In genomic region chr16:21881181-21881580, GRCm38 (mm10) we compare ENCODE assay signal across 10 mouse cellular contexts.
DNase-seq lines count a peak whose midpoint lies in the region; ATAC-seq and TF ChIP-seq lines count a peak whose summit lies in the region.
"Had no signal": no experiment of that assay in that cellular context is flagged by ENCODE, and none has a peak within 500 bp of the region (broad histone marks: within the 10 kb centered on the region; RNA-seq: fewer than 3 reads in every experiment).

No protein-coding gene starts in this region.

- H3K9me3 ChIP-seq in forebrain, embryonic 16.5 days (ENCODE audit: control insufficient read depth, low read length), result no peaks in the 10 kb centered on the region
- no peaks in the 10 kb centered on the region for H3K9me3 ChIP-seq in midbrain, embryonic 16.5 days (replicated peaks; ENCODE audit: control insufficient read depth, low read length, poor library complexity, severe bottlenecking)
- H3K9me3 ChIP-seq: liver, embryonic 12.5 days had no signal

- peak overlapping the region; percentile 77 for H3K27ac ChIP-seq in forebrain, embryonic 16.5 days (ENCODE audit: low read length)
- H3K27ac ChIP-seq in midbrain, embryonic 16.5 days (ENCODE audit: low read length), result peak overlapping the region; percentile 71
- no peak overlapping the region for H3K27ac ChIP-seq in heart, adult 2 months
- H3K27ac ChIP-seq: liver, embryonic 12.5 days had no signal

- no peaks in the 10 kb centered on the region for H3K27me3 ChIP-seq in forebrain, embryonic 16.5 days (replicated peaks; ENCODE audit: control insufficient read depth, insufficient read depth, low read length)
- H3K27me3 ChIP-seq in midbrain, embryonic 16.5 days (ENCODE audit: control insufficient read depth, insufficient read depth, low read depth, low read length), result no peaks in the 10 kb centered on the region
- H3K27me3 ChIP-seq in heart, adult 2 months (ENCODE audit: control insufficient read depth, insufficient read depth, low read length), result no peaks in the 10 kb centered on the region
- H3K27me3 ChIP-seq: liver, embryonic 12.5 days had no signal

- no peak for TF ChIP-seq CTCF in heart, adult 2 months (IDR thresholded peaks at IDR 0.05)

- TF ChIP-seq EP300 in heart, adult 2 months (IDR thresholded peaks at IDR 0.05; ENCODE audit: insufficient read depth, low read depth, low read length), result no peak

- H3K9ac ChIP-seq in forebrain, embryonic 16.5 days (replicated peaks; ENCODE audit: low read depth, low read length), result no peak overlapping the region
- peak overlapping the region; percentile 6; the same call in 1 of the 2 replicates for H3K9ac ChIP-seq in midbrain, embryonic 16.5 days (ENCODE audit: low read depth, low read length)
- no peak overlapping the region for H3K9ac ChIP-seq in heart, adult 2 months (ENCODE audit: low read depth, low read length)
- H3K9ac ChIP-seq: liver, embryonic 12.5 days had no signal

- peak overlapping the region; percentile 23 for H3K4me2 ChIP-seq in forebrain, embryonic 16.5 days (ENCODE audit: low read length)
- peak overlapping the region; percentile 16; the same call in 1 of the 2 replicates for H3K4me2 ChIP-seq in midbrain, embryonic 16.5 days (ENCODE audit: low read length)
- H3K4me2 ChIP-seq: liver, embryonic 12.5 days had no signal

- no peaks in the 10 kb centered on the region for H3K36me3 ChIP-seq in forebrain, embryonic 16.5 days (ENCODE audit: control insufficient read depth, insufficient read depth)
- no peaks in the 10 kb centered on the region for H3K36me3 ChIP-seq in midbrain, embryonic 16.5 days (ENCODE audit: control insufficient read depth, insufficient read depth, low read length)
- H3K36me3 ChIP-seq in heart, adult 2 months (ENCODE audit: control insufficient read depth, insufficient read depth, low read length), result no peaks in the 10 kb centered on the region
- H3K36me3 ChIP-seq: liver, embryonic 12.5 days had no signal

- intact Hi-C loops in left cerebral cortex, postnatal 4 days (cut with DNase I), result no loop called here
- intact Hi-C loops in heart, adult 2 months (cut with DNase I), result no loop called here

- peaks cover 12% of the 10 kb centered on the region for H3K4me1 ChIP-seq in forebrain, embryonic 16.5 days (replicated peaks; ENCODE audit: control insufficient read depth, insufficient read depth, low read length)
- peaks cover 10% of the 10 kb centered on the region for H3K4me1 ChIP-seq in midbrain, embryonic 16.5 days (ENCODE audit: control insufficient read depth, insufficient read depth, low read length)
- no peaks in the 10 kb centered on the region for H3K4me1 ChIP-seq in heart, adult 2 months (ENCODE audit: control insufficient read depth, insufficient read depth, low read length)
- H3K4me1 ChIP-seq: liver, embryonic 12.5 days had no signal

- peak; percentile 80 for ATAC-seq in cerebellum, adult (ENCODE audit: insufficient number of reproducible peaks, low FRiP score, low TSS enrichment)
- peak; percentile 91 for ATAC-seq in forebrain, embryonic 16.5 days
- ATAC-seq in midbrain, embryonic 16.5 days, result peak; percentile 68; the same call in 1 of the 2 replicates
- ATAC-seq: liver, embryonic 12.5 days had no signal

- H3K79me2 ChIP-seq in heart, adult 2 months (replicated peaks; ENCODE audit: control insufficient read depth, insufficient read depth, low read length), result no peaks in the 10 kb centered on the region

- WGBS in forebrain, embryonic 16.5 days, result 9% methylated on average over 6 of the region's 6 CpGs
- WGBS in midbrain, embryonic 16.5 days, result 32% methylated on average over 6 of the region's 6 CpGs
- 35% methylated on average over 6 of the region's 6 CpGs for WGBS in heart, adult 2 months

- no peak for TF ChIP-seq POLR2A in heart, adult 2 months (IDR thresholded peaks at IDR 0.05; ENCODE audit: insufficient read depth, low read depth, low read length)

- H3K4me3 ChIP-seq in forebrain, embryonic 16.5 days (replicated peaks; ENCODE audit: low read length), result no peak overlapping the region
- no peak overlapping the region for H3K4me3 ChIP-seq in midbrain, embryonic 16.5 days (ENCODE audit: low read depth, low read length)
- no peak overlapping the region for H3K4me3 ChIP-seq in heart, adult 2 months
- H3K4me3 ChIP-seq: erythroblast, embryonic 14.5 days; liver, embryonic 12.5 days had no signal

- peak; percentile 85 for DNase-seq in left cerebral cortex, postnatal 4 days
- no peak for DNase-seq in left cerebral cortex, adult 11 months (ENCODE audit: low spot score)
- no peak for DNase-seq in heart, postnatal 4 days
- DNase-seq in heart, adult 2 months, result no peak
- no peak for DNase-seq in gastrocnemius, adult 8-10 months (ENCODE audit: low spot score in 2 of 2)
